Mouse (Mus musculus) heart, embryonic 14.5 days (tissue): ENCODE results near the gene H2-K1. TPM values are rescaled to one million over a fixed set of nuclear protein-coding genes. Genes with fewer than 3 reads are reported as not detected.
"Not testable (repeated sequence)": the region's sequence is repeated elsewhere in the genome, so short reads cannot be mapped to it uniquely, and the experiment has no call there.

Experiments
- ATAC-seq: fragments of 200-750 bp; cut with Nextera tagmentation; 2 replicates; pipeline ENCODE4 v1.8.0; 2017; ENCODE audit warnings: low read depth, moderate TSS enrichment; ENCODE audit not compliant: insufficient number of reproducible peaks, insufficient read depth, low FRiP score
- H3K27ac ChIP-seq, 2 experiments: fragments of 200-500 bp in 1 of 2; fragments of 300-500 bp in 1 of 2; sonication (generic) in 1 of 2; replicated peaks in 1 of 2; 2 replicates each; pipeline ENCODE4 v1.5.1; 2012 to 2014; ENCODE audit warnings: low read depth in 2 of 2, low read length in 2 of 2, control low read depth in 1 of 2, mild to moderate bottlenecking in 1 of 2, mixed read lengths in 1 of 2; ENCODE audit not compliant: control insufficient read depth in 1 of 2, insufficient read depth in 1 of 2
- H3K27me3 ChIP-seq: fragments of 300-500 bp; sonication (generic); 2 replicates; pipeline ENCODE4 v1.6.1; 2014; ENCODE audit warnings: mild to moderate bottlenecking, low read length, control low read depth; ENCODE audit not compliant: control insufficient read depth, insufficient read depth
- H3K36me3 ChIP-seq: fragments of 300-500 bp; sonication (generic); 2 replicates; pipeline ENCODE4 v1.6.1; 2014; ENCODE audit warnings: mild to moderate bottlenecking, control low read depth, low read length, mixed read lengths; ENCODE audit not compliant: control insufficient read depth, insufficient read depth
- H3K4me1 ChIP-seq, 2 experiments: fragments of 200-500 bp in 1 of 2; fragments of 300-500 bp in 1 of 2; sonication (generic) in 1 of 2; 2 replicates each; pipeline ENCODE4 v1.6.1; 2012 to 2014; ENCODE audit warnings: low read length in 2 of 2, control low read depth in 1 of 2, mixed read lengths in 1 of 2; ENCODE audit not compliant: control insufficient read depth in 2 of 2, insufficient read depth in 2 of 2
- H3K4me2 ChIP-seq: fragments of 300-500 bp; sonication (generic); 2 replicates; pipeline ENCODE4 v1.6.1; 2014; ENCODE audit warnings: mild to moderate bottlenecking, low read length
- H3K4me3 ChIP-seq, 2 experiments: fragments of 200-500 bp in 1 of 2; fragments of 300-500 bp in 1 of 2; sonication (generic) in 1 of 2; 2 replicates each; pipeline ENCODE4 v1.5.1; 2012 to 2014; ENCODE audit warnings: low read length in 2 of 2, mild to moderate bottlenecking in 2 of 2, control low read depth in 1 of 2, low read depth in 1 of 2, moderate library complexity in 1 of 2; ENCODE audit not compliant: control insufficient read depth in 1 of 2, insufficient read depth in 1 of 2
- H3K9ac ChIP-seq: fragments of 300-500 bp; sonication (generic); 2 replicates; pipeline ENCODE4 v1.6.1; 2014; ENCODE audit warnings: mild to moderate bottlenecking, low read length
- H3K9me3 ChIP-seq: fragments of 300-500 bp; sonication (generic); 2 replicates; pipeline ENCODE4 v1.6.1; 2016; ENCODE audit warnings: low read length, control low read depth; ENCODE audit not compliant: control insufficient read depth
- WGBS: fragments of 180-500 bp; shearing (Covaris S2); extraction: QIAGEN DNeasy Blood & Tissue Kit; methylation state at CpG from one replicate; pipeline ENCODE4 v1.1.7; 2014; 5-methylcytosine and 5-hydroxymethylcytosine counted together
- polyA plus RNA-seq: library from polyadenylated mRNA; unstranded; fragments of >200 nt; fragmentation: Nextera tagmentation; extraction: Ambion mirVana; gene quantifications from 2 replicates; pipeline ENCODE4 v1.2.1, GENCODE M21; 2014

H2-K1 gene
- polyA plus RNA-seq, 1 experiment from 2014 or later: 32.3 TPM

- no peaks in the 10 kb centered on the region for H3K27me3 ChIP-seq
- no peak overlapping the region for H3K4me2 ChIP-seq
- no peak overlapping the region for H3K4me3 ChIP-seq
- peaks cover 21 to 50% of the 10 kb centered on the region in 2 experiments for H3K4me1 ChIP-seq
- peak overlapping the region; percentile 99 for H3K9ac ChIP-seq
- no peak for ATAC-seq
- no peaks in the 10 kb centered on the region for H3K9me3 ChIP-seq
- H3K36me3 ChIP-seq: peaks cover 55% of the 10 kb centered on the region
- 82% methylated on average over 4 of the region's 4 CpGs for WGBS
- H3K27ac ChIP-seq: no peak overlapping the region
Observed at GRCm38 (mm10) chr17:33952879-33953278, 47.3 kb downstream of the H2-K1 start.

DNA sequence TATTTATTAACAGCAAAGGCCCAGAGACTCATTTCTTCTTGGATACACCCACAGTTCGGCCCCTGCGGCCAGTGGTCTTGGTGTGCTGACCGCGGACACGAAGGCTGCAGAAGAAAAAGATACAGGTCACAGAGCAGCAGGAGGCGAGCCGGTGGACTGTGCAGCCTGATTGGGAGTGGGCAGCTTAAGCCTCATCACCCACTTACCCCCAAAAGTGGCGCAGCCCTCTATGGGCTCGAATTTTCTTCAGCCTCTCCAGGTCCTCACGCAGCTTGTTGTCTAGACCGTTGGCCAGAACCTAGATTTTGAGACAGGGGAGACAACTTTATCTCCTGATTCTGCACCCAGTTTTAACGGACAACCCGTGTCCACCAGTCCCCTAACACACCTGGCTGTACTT, 48.1 kb downstream of the H2-K1 start:
- peak overlapping the region; percentile 78 for H3K9ac ChIP-seq

DNA sequence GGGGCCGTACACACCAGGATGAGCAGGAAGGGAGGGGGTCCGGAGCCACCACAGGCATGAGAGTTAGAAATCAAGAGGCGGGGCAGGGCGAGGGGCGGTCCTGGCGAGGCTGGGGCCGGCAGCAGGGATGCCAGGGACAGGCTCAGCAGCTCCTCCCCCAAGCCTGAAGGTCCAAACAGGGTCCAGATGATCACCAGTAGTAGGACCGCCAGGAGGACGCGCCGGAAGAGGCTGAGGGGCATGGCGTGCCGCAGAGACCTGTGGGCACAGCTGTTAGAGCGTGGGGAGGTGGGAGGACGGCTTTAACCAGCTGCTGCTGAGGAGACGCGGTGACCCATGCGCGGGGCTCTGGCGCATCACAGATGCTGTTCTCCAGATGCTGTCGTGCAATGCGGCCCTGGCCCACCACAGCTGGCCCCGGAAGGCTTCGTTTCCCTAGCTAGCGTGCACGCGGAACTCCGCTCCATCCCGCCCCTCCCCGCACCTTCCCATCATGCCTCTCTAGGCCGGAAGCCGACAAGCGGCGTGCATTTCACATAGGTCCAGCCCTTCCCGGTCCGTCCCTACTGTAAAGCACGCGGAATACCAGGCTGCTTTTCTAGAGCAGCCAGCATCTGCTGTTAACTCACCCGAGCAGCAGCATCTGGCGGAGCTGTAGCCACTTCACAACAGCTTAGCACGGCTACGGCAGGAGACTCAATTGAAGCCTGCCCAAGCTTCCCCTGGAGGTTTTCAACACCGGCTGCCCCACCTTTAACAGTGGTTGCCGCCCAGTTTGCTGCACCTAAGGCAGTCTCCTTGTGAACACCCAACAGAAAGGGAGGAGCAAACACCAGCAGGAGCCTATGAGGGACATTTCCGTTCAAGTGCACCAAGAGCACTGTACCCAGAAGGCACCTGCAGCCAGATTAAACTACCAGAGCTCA, 48.9 kb downstream of the H2-K1 start, which contains the start of gene B3galt4:
Gene B3galt4 (minus strand): TSS at position 468 of the 926 bp plus-strand sequence.
- Histone ChIP-seq H3K4me3 (peak within 1 kb of the TSS; percentile 56 to 68), H3K4me1 (peaks cover 21 to 45% of the 10 kb centered on the region in 2 experiments), H3K9me3 (no peaks in the 10 kb centered on the region), H3K9ac (peak within 1 kb of the TSS; percentile 78), H3K36me3 (peaks cover 58% of the 10 kb centered on the region), H3K4me2 (peak within 1 kb of the TSS; percentile 97), H3K27me3 (no peaks in the 10 kb centered on the region), H3K27ac (peak within 1 kb of the TSS; percentile 85 to 87)
- WGBS: under 1% methylated on average over 45 of the region's 45 CpGs
- peak; percentile 45 for ATAC-seq

More for the DNA sequence above, 48.1 kb downstream of the H2-K1 start:
- ATAC-seq, H3K27me3 ChIP-seq, H3K9me3 ChIP-seq, H3K27ac ChIP-seq: not testable (repeated sequence)
- Histone ChIP-seq H3K4me1 (peaks cover 21 to 50% of the 10 kb centered on the region in 2 experiments), H3K4me3 (peak overlapping the region in 1 of 2 experiments; percentile 56; a peak in 1 of 4 replicates), H3K36me3 (peaks cover 57% of the 10 kb centered on the region), H3K4me2 (peak overlapping the region; percentile 97)
- 74% methylated on average over 13 of the region's 13 CpGs for WGBS

DNA sequence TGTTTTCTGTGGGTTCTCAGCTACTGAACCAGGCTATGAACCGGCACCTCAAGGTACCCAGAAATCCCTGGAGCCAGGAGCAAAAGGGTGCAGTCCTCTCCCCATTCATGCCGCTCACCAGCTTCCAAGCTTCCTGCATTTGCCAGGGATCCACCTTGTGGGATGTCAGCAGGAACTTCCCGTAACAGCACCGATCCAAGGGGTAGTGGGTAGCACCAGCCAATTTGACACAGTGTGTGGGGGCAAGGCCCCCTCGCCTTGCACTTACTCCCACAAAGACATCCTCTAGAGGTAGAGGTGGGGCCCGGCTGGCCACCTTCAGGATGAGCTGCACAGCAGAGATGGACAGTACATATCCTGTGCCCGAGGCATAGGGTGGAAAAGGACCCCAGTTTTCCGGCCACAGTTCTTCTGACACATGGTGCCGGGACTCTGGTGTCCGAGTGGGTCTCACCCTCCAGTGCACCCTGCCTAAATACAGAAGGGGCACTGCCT, 50.0 kb downstream of the H2-K1 start:
- H3K9me3 ChIP-seq: no peaks in the 10 kb centered on the region
- WGBS: 67% methylated on average over 10 of the region's 10 CpGs
- no peak for ATAC-seq
- H3K36me3 ChIP-seq: peaks cover 66% of the 10 kb centered on the region
- H3K27me3 ChIP-seq: no peaks in the 10 kb centered on the region
- peak overlapping the region; percentile 97 for H3K4me2 ChIP-seq
- H3K4me1 ChIP-seq: peaks cover 21 to 44% of the 10 kb centered on the region in 2 experiments
- peak overlapping the region; percentile 56 to 68 for H3K4me3 ChIP-seq
- peak overlapping the region; percentile 85 to 87; a peak in 2 of 4 replicates for H3K27ac ChIP-seq
- peak overlapping the region; percentile 78 for H3K9ac ChIP-seq

- peaks cover 16 to 37% of the 10 kb centered on the region in 2 experiments for H3K4me1 ChIP-seq
- peaks cover 73% of the 10 kb centered on the region for H3K36me3 ChIP-seq
- 88% methylated on average over 19 of the region's 19 CpGs for WGBS
- no peaks in the 10 kb centered on the region for H3K9me3 ChIP-seq
- no peaks in the 10 kb centered on the region for H3K27me3 ChIP-seq
- no peak overlapping the region for H3K4me2 ChIP-seq
- H3K9ac ChIP-seq: no peak overlapping the region
- no peak for ATAC-seq
- H3K4me3 ChIP-seq: no peak overlapping the region
- H3K27ac ChIP-seq: no peak overlapping the region
Observed at GRCm38 (mm10) chr17:33948905-33949537, 51.1 kb downstream of the H2-K1 start.

- no peak overlapping the region for H3K9ac ChIP-seq
- WGBS: 83% methylated on average over 21 of the region's 22 CpGs
- no peaks in the 10 kb centered on the region for H3K9me3 ChIP-seq
- no peak overlapping the region for H3K4me3 ChIP-seq
- H3K36me3 ChIP-seq: peaks cover 73% of the 10 kb centered on the region
- no peaks in the 10 kb centered on the region for H3K27me3 ChIP-seq
- no peak for ATAC-seq
- H3K4me1 ChIP-seq: peaks cover 16 to 30% of the 10 kb centered on the region in 2 experiments
- no peak overlapping the region for H3K27ac ChIP-seq
- H3K4me2 ChIP-seq: no peak overlapping the region
Observed at GRCm38 (mm10) chr17:33948090-33948904, 51.9 kb downstream of the H2-K1 start.
